Mouse (Mus musculus): ENCODE results near the gene Olfr1154. TPM values are rescaled to one million over a fixed set of nuclear protein-coding genes. Genes with fewer than 3 reads are reported as not detected.

Olfr1154 gene
- not detected in 2 replicates for polyA plus RNA-seq (2012; rRNA removed)

DNA sequence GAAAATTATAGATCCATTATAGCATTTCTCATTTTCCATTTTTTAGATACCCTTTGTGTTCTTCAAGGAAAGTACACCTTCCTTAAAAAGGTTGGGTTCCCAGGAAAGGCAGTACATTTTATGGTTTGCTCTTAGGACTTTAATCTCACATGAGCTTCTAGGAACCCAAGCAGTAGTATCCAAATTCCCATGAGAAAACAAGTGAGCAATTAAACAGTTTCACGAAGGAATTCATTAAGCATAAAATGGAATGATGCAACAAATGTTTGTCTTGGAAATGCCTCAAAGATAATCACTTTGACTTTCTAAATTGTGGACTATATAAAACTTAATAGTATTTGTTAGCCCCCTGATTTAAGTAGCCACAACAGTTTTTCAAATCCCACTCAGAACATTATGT, at the start of gene Olfr1154:
Olfr1154 (minus strand) TSS at position 101 of the 400 bp plus-strand sequence.
- DNase-seq (ENCODE audit: extremely low spot score in 1 of 2, low spot score in 1 of 2): no peak

- no peak for DNase-seq (ENCODE audit: extremely low spot score in 1 of 2, low spot score in 1 of 2)
Observed at GRCm38 (mm10) chr2:87953000-87953399, 48.0 kb upstream of the Olfr1154 start, which contains the start of gene Olfr1156. Gene Olfr1156 (minus strand): TSS chr2:87953100.

DNA sequence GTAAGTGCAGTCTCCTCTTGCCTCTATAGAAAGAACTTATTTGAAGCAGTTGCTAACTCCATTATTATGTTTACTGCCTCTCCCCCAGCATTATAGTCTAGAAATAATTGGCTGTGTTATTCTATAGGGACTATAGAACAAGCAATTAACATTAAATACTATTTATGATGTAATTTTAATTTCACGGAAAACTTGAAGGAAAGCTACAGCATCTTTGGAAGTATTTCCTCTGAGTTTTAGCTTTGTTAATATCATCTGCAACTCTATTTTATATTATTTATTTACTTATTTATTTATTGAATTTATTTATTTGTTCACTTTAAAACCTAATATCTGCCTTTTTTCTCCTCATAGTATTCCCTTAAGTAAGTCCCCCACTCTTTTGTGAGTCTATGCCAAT, 40.1 kb upstream of the Olfr1154 start, which contains the start of gene Olfr1155:
Olfr1155 (minus strand) TSS at position 101 of the 400 bp plus-strand sequence.
- DNase-seq (ENCODE audit: extremely low spot score in 1 of 2, low spot score in 1 of 2): no peak

DNA sequence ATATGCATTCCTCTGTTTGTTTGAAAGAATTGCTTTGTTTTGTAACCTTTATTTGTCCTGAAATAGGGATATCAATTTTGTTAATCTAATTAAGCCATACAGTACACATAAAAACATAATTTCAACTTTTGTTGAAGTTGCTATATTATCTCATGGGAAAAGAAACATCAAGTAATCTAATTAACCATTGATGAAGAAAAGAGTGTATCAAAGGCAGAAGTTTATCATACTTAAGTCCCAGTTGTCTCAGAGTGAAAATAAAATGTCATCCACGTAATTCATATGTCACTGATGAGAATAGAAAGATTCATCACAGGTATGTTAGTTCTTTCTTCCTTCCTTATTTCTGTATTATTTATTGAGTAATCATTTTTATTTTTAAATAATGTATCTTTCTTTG, 10.3 kb downstream of the Olfr1154 start, which contains the start of gene Olfr1153:
Olfr1153 (plus strand) TSS at position 301 of the 400 bp plus-strand sequence.
- DNase-seq (ENCODE audit: extremely low spot score in 1 of 2, low spot score in 1 of 2): no peak

DNA sequence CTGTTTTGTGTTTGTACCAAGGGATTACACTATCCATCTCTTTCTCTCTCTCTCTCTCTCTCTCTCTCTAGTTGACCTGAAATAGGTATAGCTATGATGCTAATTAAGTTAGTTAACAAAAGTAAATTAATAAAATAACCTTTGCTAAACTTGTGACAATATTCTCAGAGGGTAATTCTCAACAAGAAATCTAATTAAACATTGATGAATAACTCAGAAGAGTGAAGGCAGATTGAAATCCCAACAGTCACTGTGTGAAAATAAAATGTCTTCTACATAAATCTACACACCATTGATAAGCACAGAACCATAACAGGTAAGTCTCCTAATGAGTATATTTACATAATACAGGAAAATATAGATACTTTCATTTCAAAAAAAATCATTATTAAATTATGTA, 38.8 kb downstream of the Olfr1154 start, which contains the start of gene Olfr1152:
Olfr1152 (plus strand) TSS at position 301 of the 400 bp plus-strand sequence.
- no peak for DNase-seq (ENCODE audit: extremely low spot score in 1 of 2, low spot score in 1 of 2)

GRCm38 (mm10) chr2:87855562-87855961, 49.4 kb downstream of the Olfr1154 start, which contains the start of gene Olfr1151:
Gene Olfr1151 (plus strand): TSS chr2:87855862.
- no peak for DNase-seq (ENCODE audit: extremely low spot score in 1 of 2, low spot score in 1 of 2)

Other genes starting within 250 kb of the Olfr1154 start
- gene Olfr1134, start 246.7 kb downstream of the Olfr1154 start, polyA plus RNA-seq (2012; rRNA removed): 0.11 TPM in 1 of 2 replicates, not detected in the other
- not detected in 2 replicates for gene Olfr1135, start 231.5 kb downstream of the Olfr1154 start, polyA plus RNA-seq (2012; rRNA removed)
- not detected in 2 replicates for gene Olfr1136, start 211.2 kb downstream of the Olfr1154 start, polyA plus RNA-seq (2012; rRNA removed)
- gene Olfr1137, start 192.0 kb downstream of the Olfr1154 start, polyA plus RNA-seq (2012; rRNA removed): 0.02 TPM in 1 of 2 replicates, not detected in the other
- not detected in 2 replicates for gene Olfr1138, start 165.2 kb downstream of the Olfr1154 start, polyA plus RNA-seq (2012; rRNA removed)
- 0.13 TPM in 1 of 2 replicates, not detected in the other for gene Olfr1140, start 161.4 kb downstream of the Olfr1154 start, polyA plus RNA-seq (2012; rRNA removed)
- gene Olfr1141, start 151.2 kb downstream of the Olfr1154 start, polyA plus RNA-seq (2012; rRNA removed): not detected in 2 replicates
- gene Olfr152, start 125.7 kb downstream of the Olfr1154 start, polyA plus RNA-seq (2012; rRNA removed): 0.11 TPM in 1 of 2 replicates, not detected in the other
- gene Olfr1143, start 104.6 kb downstream of the Olfr1154 start, polyA plus RNA-seq (2012; rRNA removed): not detected in 2 replicates
- not detected in 2 replicates for gene Olfr1145, start 95.3 kb downstream of the Olfr1154 start, polyA plus RNA-seq (2012; rRNA removed)
- not detected in 2 replicates for gene Olfr1148, start 74.6 kb downstream of the Olfr1154 start, polyA plus RNA-seq (2012; rRNA removed)
- not detected in 2 replicates for gene Olfr1150-ps1, start 61.2 kb downstream of the Olfr1154 start, polyA plus RNA-seq (2012; rRNA removed)
- not detected in 2 replicates for gene Olfr1151, start 49.3 kb downstream of the Olfr1154 start, polyA plus RNA-seq (2012; rRNA removed)
- gene Olfr1152, start 38.7 kb downstream of the Olfr1154 start, polyA plus RNA-seq (2012; rRNA removed): not detected in 2 replicates
- not detected in 2 replicates for gene Olfr1153, start 10.2 kb downstream of the Olfr1154 start, polyA plus RNA-seq (2012; rRNA removed)
- not detected in 2 replicates for gene Olfr1155, start 40.0 kb upstream of the Olfr1154 start, polyA plus RNA-seq (2012; rRNA removed)
- gene Olfr1156, start 47.9 kb upstream of the Olfr1154 start, polyA plus RNA-seq (2012; rRNA removed): not detected in 2 replicates
- not detected in 2 replicates for gene Olfr1157, start 63.1 kb upstream of the Olfr1154 start, polyA plus RNA-seq (2012; rRNA removed)
- gene Olfr74, start 69.5 kb upstream of the Olfr1154 start, polyA plus RNA-seq (2012; rRNA removed): not detected in 2 replicates
- not detected in 2 replicates for gene Olfr1158, start 84.9 kb upstream of the Olfr1154 start, polyA plus RNA-seq (2012; rRNA removed)
- gene Olfr1160, start 103.1 kb upstream of the Olfr1154 start, polyA plus RNA-seq (2012; rRNA removed): 0.02 TPM in 1 of 2 replicates, not detected in the other
- gene Olfr1161, start 117.6 kb upstream of the Olfr1154 start, polyA plus RNA-seq (2012; rRNA removed): not detected in 2 replicates
- not detected in 2 replicates for gene Olfr73, start 132.5 kb upstream of the Olfr1154 start, polyA plus RNA-seq (2012; rRNA removed)
- gene Olfr1162, start 146.0 kb upstream of the Olfr1154 start, polyA plus RNA-seq (2012; rRNA removed): not detected in 2 replicates
- not detected in 2 replicates for gene Olfr1163, start 166.7 kb upstream of the Olfr1154 start, polyA plus RNA-seq (2012; rRNA removed)
- gene Olfr1164, start 188.8 kb upstream of the Olfr1154 start, polyA plus RNA-seq (2012; rRNA removed): not detected in 2 replicates
- not detected in 2 replicates for gene Olfr1166, start 223.1 kb upstream of the Olfr1154 start, polyA plus RNA-seq (2012; rRNA removed)

Measured in frontal cortex, adult 2 months (tissue).